13 mouse cellular contexts compared by ENCODE assay signal in the genomic region with DNA sequence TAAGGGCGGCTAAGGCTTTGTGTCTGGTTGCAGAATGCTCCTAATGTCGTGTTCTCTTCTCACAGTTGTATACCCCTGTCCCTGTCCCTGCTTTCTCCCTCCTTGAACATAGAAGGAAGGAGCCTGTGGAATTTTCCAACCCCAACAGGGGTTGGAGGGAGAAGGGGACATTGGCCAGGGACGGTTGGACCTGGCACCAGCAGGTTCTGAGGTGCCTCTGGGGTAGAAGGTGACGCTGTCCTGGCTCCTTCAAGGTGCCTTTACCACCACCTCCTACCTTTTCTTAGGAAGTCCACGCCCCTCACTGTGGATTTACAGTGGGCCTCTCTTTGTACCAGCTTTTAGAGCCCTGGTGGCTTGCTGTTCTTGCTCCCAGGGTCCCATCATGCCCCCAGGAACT. TPM values are rescaled to one million over a fixed set of nuclear protein-coding genes. Genes with fewer than 3 reads are reported as not detected.
DNase-seq lines count a peak whose midpoint lies in the region; ATAC-seq and TF ChIP-seq lines count a peak whose summit lies in the region.
"Had no signal": no experiment of that assay in that cellular context is flagged by ENCODE, and none has a peak within 500 bp of the region (broad histone marks: within the 10 kb centered on the region; RNA-seq: fewer than 3 reads in every experiment).

No protein-coding gene starts in this region.

- H3K4me1 ChIP-seq in forebrain, embryonic 10.5 days = peaks cover 53% of the 10 kb centered on the region
- H3K4me1 ChIP-seq in forebrain, embryonic 15.5 days = peaks cover 27% of the 10 kb centered on the region
- peaks cover 30% of the 10 kb centered on the region for H3K4me1 ChIP-seq in heart, postnatal 0 days (ENCODE audit: control insufficient read depth, insufficient read depth)
- peaks cover 12% of the 10 kb centered on the region for H3K4me1 ChIP-seq in brown adipose tissue, adult 24 weeks (ENCODE audit: control insufficient read depth, insufficient read depth, insufficient read length, low read length)

- TF ChIP-seq EP300 in heart, postnatal 0 days (IDR thresholded peaks at IDR 0.05; ENCODE audit: low read depth) = no peak

- WGBS in forebrain, embryonic 10.5 days = 72% methylated on average over 5 of the region's 5 CpGs
- 69% methylated on average over 5 of the region's 5 CpGs for WGBS in forebrain, embryonic 15.5 days
- 56% methylated on average over 5 of the region's 5 CpGs for WGBS in heart, postnatal 0 days

- H3K4me2 ChIP-seq in forebrain, embryonic 15.5 days (replicated peaks) = no peak overlapping the region
- H3K4me2 ChIP-seq in heart, postnatal 0 days (ENCODE audit: low read depth, low read length) = no peak overlapping the region

- H3K27ac ChIP-seq in forebrain, embryonic 10.5 days = no peak overlapping the region
- no peak overlapping the region for H3K27ac ChIP-seq in forebrain, embryonic 15.5 days (replicated peaks)
- H3K27ac ChIP-seq in heart, postnatal 0 days (ENCODE audit: low read depth) = peak overlapping the region; percentile 88
- peak overlapping the region; percentile 88 for H3K27ac ChIP-seq in brown adipose tissue, adult 24 weeks (replicated peaks; ENCODE audit: low read depth, low read length)
- H3K27ac ChIP-seq: lung, embryonic 15.5 days; stomach, embryonic 15.5 days had no signal

- H3K4me3 ChIP-seq in forebrain, embryonic 10.5 days = peak overlapping the region; percentile 74; the same call in 1 of the 2 replicates
- no peak overlapping the region for H3K4me3 ChIP-seq in forebrain, embryonic 15.5 days
- H3K4me3 ChIP-seq in heart, postnatal 0 days (ENCODE audit: low read depth, low read length) = no peak overlapping the region
- H3K4me3 ChIP-seq in brown adipose tissue, adult 24 weeks (ENCODE audit: insufficient read depth, low read depth, low read length) = no peak overlapping the region
- H3K4me3 ChIP-seq: lung, embryonic 15.5 days; stomach, embryonic 15.5 days had no signal

- intact Hi-C loops in heart, postnatal 25 days (cut with DNase I) = loop anchor here (10.0 kb wide), 1 partner anchor 277 kb away; a partner anchor contains a TSS

- no peaks in the 10 kb centered on the region for H3K9me3 ChIP-seq in forebrain, embryonic 10.5 days
- no peaks in the 10 kb centered on the region for H3K9me3 ChIP-seq in forebrain, embryonic 15.5 days
- H3K9me3 ChIP-seq in heart, postnatal 0 days (replicated peaks; ENCODE audit: control insufficient read depth, low read length) = no peaks in the 10 kb centered on the region
- H3K9me3 ChIP-seq: lung, embryonic 15.5 days; stomach, embryonic 15.5 days had no signal

- H3K36me3 ChIP-seq in forebrain, embryonic 10.5 days (replicated peaks) = peaks cover 7% of the 10 kb centered on the region
- H3K36me3 ChIP-seq in forebrain, embryonic 15.5 days = no peaks in the 10 kb centered on the region
- peaks cover 8% of the 10 kb centered on the region for H3K36me3 ChIP-seq in heart, postnatal 0 days (replicated peaks; ENCODE audit: control insufficient read depth, insufficient read depth, low read length)
- H3K36me3 ChIP-seq: lung, embryonic 15.5 days; stomach, embryonic 15.5 days had no signal

- no peak for ATAC-seq in forebrain, embryonic 15.5 days (replicated peaks)
- ATAC-seq in heart, postnatal 0 days (ENCODE audit: insufficient read depth, low read depth) = no peak

- DNase-seq in forebrain, embryonic 10.5 days (ENCODE audit: extremely low spot score, low spot score) = no peak
- DNase-seq in heart, postnatal 0 days (ENCODE audit: low spot score) = no peak
- no peak for DNase-seq in heart, postnatal 25 days (ENCODE audit: low spot score)
- DNase-seq in kidney, postnatal 10 days = peak; percentile 27
- DNase-seq in layer of hippocampus, postnatal 14 days (ENCODE audit: low spot score in 2 of 2) = no peak
- no peak for DNase-seq in lung, postnatal 36 days
- DNase-seq: cerebellum, postnatal 14 days; layer of hippocampus, postnatal 36 days had no signal

- no peak overlapping the region for H3K9ac ChIP-seq in forebrain, embryonic 15.5 days (replicated peaks)
- peak overlapping the region; percentile 51; the same call in 1 of the 2 replicates for H3K9ac ChIP-seq in heart, postnatal 0 days (replicated peaks; ENCODE audit: low read depth, low read length)
- H3K9ac ChIP-seq: lung, embryonic 15.5 days; stomach, embryonic 15.5 days had no signal

- no peak for TF ChIP-seq CTCF in heart, postnatal 0 days (IDR thresholded peaks at IDR 0.05; ENCODE audit: low read depth)

- peaks cover 68% of the 10 kb centered on the region for H3K27me3 ChIP-seq in forebrain, embryonic 10.5 days (ENCODE audit: poor library complexity, severe bottlenecking)
- peaks cover 10% of the 10 kb centered on the region; the same call in 1 of the 2 replicates for H3K27me3 ChIP-seq in forebrain, embryonic 15.5 days
- peaks cover 8% of the 10 kb centered on the region for H3K27me3 ChIP-seq in heart, postnatal 0 days (ENCODE audit: control insufficient read depth, insufficient read depth, low read length)

RNA-seq across cellular contexts. Expression of a gene that starts 2.2 kb away (rescaled TPM):
- polyA plus RNA-seq in forebrain, embryonic 10.5 days (2016; fragmentation: Nextera tagmentation; extraction: Ambion mirVana) = 5.7 and 6.4 TPM in 2 replicates
- 5.6 and 5.8 TPM in 2 replicates for polyA plus RNA-seq in forebrain, embryonic 15.5 days (2015; fragmentation: Nextera tagmentation; extraction: Ambion mirVana)
- 16.0 and 25.6 TPM in 2 replicates for total RNA-seq in heart, postnatal 0 days (2014; rRNA removed; ENCODE audit: low replicate concordance)
- 4.9 and 7.9 TPM in 2 replicates for polyA plus RNA-seq in heart, postnatal 0 days (2015; fragmentation: Nextera tagmentation; extraction: Ambion mirVana)
- total RNA-seq in heart, postnatal 25 days (2021) = 10 to 100 TPM; 18.8 to 23.4 TPM
- 37.9 and 76.4 TPM in 2 replicates for polyA plus RNA-seq in brown adipose tissue, adult 24 weeks (2012; ENCODE audit: insufficient read depth, insufficient read length, missing spikeins)
- total RNA-seq in layer of hippocampus, postnatal 14 days (2021) = 1 to 10 TPM; 8.3 to 9.7 TPM
- total RNA-seq: megakaryocyte-erythroid progenitor cell, adult 5-6 weeks had no signal

RNA-seq across cellular contexts. Expression of a gene that starts 10.2 kb away (rescaled TPM):
- polyA plus RNA-seq in forebrain, embryonic 10.5 days (2016; fragmentation: Nextera tagmentation; extraction: Ambion mirVana) = 14.2 and 15.7 TPM in 2 replicates
- 6.4 and 7.5 TPM in 2 replicates for polyA plus RNA-seq in forebrain, embryonic 15.5 days (2015; fragmentation: Nextera tagmentation; extraction: Ambion mirVana)
- total RNA-seq in heart, postnatal 0 days (2014; rRNA removed; ENCODE audit: low replicate concordance) = 235 and 267 TPM in 2 replicates
- polyA plus RNA-seq in heart, postnatal 0 days (2015; fragmentation: Nextera tagmentation; extraction: Ambion mirVana) = 89.2 and 89.7 TPM in 2 replicates
- 100 to 1,000 TPM; 325 to 365 TPM for total RNA-seq in heart, postnatal 25 days (2021)
- polyA plus RNA-seq in brown adipose tissue, adult 24 weeks (2012; ENCODE audit: insufficient read depth, insufficient read length, missing spikeins) = 466 and 489 TPM in 2 replicates
- total RNA-seq in layer of hippocampus, postnatal 14 days (2021) = 1 to 10 TPM; 1.8 to 3.6 TPM

RNA-seq across cellular contexts. Expression of a gene that starts 16.1 kb away (rescaled TPM):
- 2,970 and 2,997 TPM in 2 replicates for polyA plus RNA-seq in forebrain, embryonic 10.5 days (2016; fragmentation: Nextera tagmentation; extraction: Ambion mirVana)
- 1,167 and 1,257 TPM in 2 replicates for polyA plus RNA-seq in forebrain, embryonic 15.5 days (2015; fragmentation: Nextera tagmentation; extraction: Ambion mirVana)
- 469 and 504 TPM in 2 replicates for total RNA-seq in heart, postnatal 0 days (2014; rRNA removed; ENCODE audit: low replicate concordance)
- polyA plus RNA-seq in heart, postnatal 0 days (2015; fragmentation: Nextera tagmentation; extraction: Ambion mirVana) = 961 and 973 TPM in 2 replicates
- 100 to 1,000 TPM; 427 TPM for total RNA-seq in heart, postnatal 25 days (2021)
- polyA plus RNA-seq in brown adipose tissue, adult 24 weeks (2012; ENCODE audit: insufficient read depth, insufficient read length, missing spikeins) = 424 and 439 TPM in 2 replicates
- 100 to 1,000 TPM; 446 to 451 TPM for total RNA-seq in layer of hippocampus, postnatal 14 days (2021)

RNA-seq across cellular contexts. Expression of a gene that starts 24.1 kb away (rescaled TPM):
- 92.4 and 97.3 TPM in 2 replicates for polyA plus RNA-seq in forebrain, embryonic 10.5 days (2016; fragmentation: Nextera tagmentation; extraction: Ambion mirVana)
- 79.6 and 92.2 TPM in 2 replicates for polyA plus RNA-seq in forebrain, embryonic 15.5 days (2015; fragmentation: Nextera tagmentation; extraction: Ambion mirVana)
- total RNA-seq in heart, postnatal 0 days (2014; rRNA removed; ENCODE audit: low replicate concordance) = 48.6 and 72.4 TPM in 2 replicates
- 37.1 and 38.1 TPM in 2 replicates for polyA plus RNA-seq in heart, postnatal 0 days (2015; fragmentation: Nextera tagmentation; extraction: Ambion mirVana)
- 10 to 100 TPM; 24.1 to 26.7 TPM for total RNA-seq in heart, postnatal 25 days (2021)
- 23.6 and 24.3 TPM in 2 replicates for polyA plus RNA-seq in brown adipose tissue, adult 24 weeks (2012; ENCODE audit: insufficient read depth, insufficient read length, missing spikeins)
- 10 to 100 TPM; 28.5 to 29.3 TPM for total RNA-seq in layer of hippocampus, postnatal 14 days (2021)

RNA-seq across cellular contexts. Expression of a gene that starts 26.7 kb away (rescaled TPM):
- 19.7 and 21.9 TPM in 2 replicates for polyA plus RNA-seq in forebrain, embryonic 10.5 days (2016; fragmentation: Nextera tagmentation; extraction: Ambion mirVana)
- 0.28 and 0.56 TPM in 2 replicates for polyA plus RNA-seq in forebrain, embryonic 15.5 days (2015; fragmentation: Nextera tagmentation; extraction: Ambion mirVana)
- 0.93 TPM in 1 of 2 replicates, not detected in the other for total RNA-seq in heart, postnatal 0 days (2014; rRNA removed; ENCODE audit: low replicate concordance)
- polyA plus RNA-seq in heart, postnatal 0 days (2015; fragmentation: Nextera tagmentation; extraction: Ambion mirVana) = 0.64 and 1.8 TPM in 2 replicates
- total RNA-seq in heart, postnatal 25 days (2021) = not detected
- polyA plus RNA-seq in brown adipose tissue, adult 24 weeks (2012; ENCODE audit: insufficient read depth, insufficient read length, missing spikeins) = not detected in 2 replicates
- not detected for total RNA-seq in layer of hippocampus, postnatal 14 days (2021)
- total RNA-seq: layer of hippocampus, postnatal 36 days; megakaryocyte-erythroid progenitor cell, adult 5-6 weeks had no signal

Comparison
In these comparisons a context has a peak if more than half of its experiments do, and no peak if none do; other contexts are left out.
1. H3K27ac ChIP-seq: peak in heart, postnatal 0 days (single experiment) and brown adipose tissue, adult 24 weeks (single experiment); none in forebrain, embryonic 10.5 days (single experiment) and forebrain, embryonic 15.5 days (single experiment).